Mouse (Mus musculus): Measurements from ENCODE around the gene Slc7a1. TPM values are rescaled to one million over a fixed set of nuclear protein-coding genes. Genes with fewer than 3 reads are reported as not detected.

The Slc7a1 gene
- polyA plus RNA-seq, 1 experiment from 2014 or later, result 30.0 TPM

DNA sequence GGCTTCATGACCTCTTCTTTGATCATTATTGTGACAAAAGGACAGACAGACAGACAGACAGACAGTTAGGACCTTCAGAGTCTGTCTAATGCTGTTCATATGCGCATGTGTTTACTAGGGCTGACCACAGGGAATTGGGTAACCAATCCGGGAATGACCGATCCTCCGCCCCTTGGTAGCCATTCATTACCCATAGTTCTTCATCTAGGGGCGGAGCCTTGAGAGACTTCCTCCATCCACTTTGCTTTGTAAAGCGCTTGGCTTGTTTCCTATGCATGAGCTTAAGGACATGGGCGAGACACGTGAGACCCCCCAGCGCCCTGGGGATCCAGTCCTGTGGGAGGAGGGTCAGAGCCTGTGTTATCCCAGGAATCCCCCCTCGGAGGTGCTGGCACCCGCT, 96.7 kb downstream of the Slc7a1 start:
- Histone ChIP-seq H3K4me3 (ENCODE audit: low read depth, low read length) (no peak overlapping the region), H3K36me3 (ENCODE audit: control insufficient read depth, insufficient read depth, low read length) (0 out of 2 replicates have a peak, but pooled peaks cover 2% of the 10 kb centered on the region), H3K4me2 (ENCODE audit: low read length) (no peak overlapping the region), H3K4me1 (ENCODE audit: control insufficient read depth, insufficient read depth, low read length) (no peaks in the 10 kb centered on the region), H3K9me3 (replicated peaks; ENCODE audit: control insufficient read depth, low read length) (no peaks in the 10 kb centered on the region), H3K27me3 (replicated peaks; ENCODE audit: control insufficient read depth, insufficient read depth, low read length) (no peaks in the 10 kb centered on the region), H3K27ac (ENCODE audit: low read depth, low read length) (no peak overlapping the region), H3K9ac (ENCODE audit: low read length) (no peak overlapping the region)
- WGBS, result 86% methylated on average over 11 of the region's 11 CpGs
- DNase-seq (ENCODE audit: low spot score), result no peak
- ATAC-seq, result no peak

- H3K4me1 ChIP-seq (ENCODE audit: control insufficient read depth, insufficient read depth, low read length), result 0 out of 2 replicates have a peak, but pooled peaks cover 3% of the 10 kb centered on the region
- no peaks in the 10 kb centered on the region for H3K9me3 ChIP-seq (replicated peaks; ENCODE audit: control insufficient read depth, low read length)
- WGBS, result 86% methylated on average over 7 of the region's 7 CpGs
- H3K36me3 ChIP-seq (ENCODE audit: control insufficient read depth, insufficient read depth, low read length), result no peaks in the 10 kb centered on the region
- ATAC-seq (no peak), DNase-seq (ENCODE audit: low spot score) (peak; percentile 9)
- H3K27me3 ChIP-seq (replicated peaks; ENCODE audit: control insufficient read depth, insufficient read depth, low read length), result no peaks in the 10 kb centered on the region
- H3K9ac ChIP-seq (ENCODE audit: low read length), result no peak overlapping the region
- no peak overlapping the region for H3K4me2 ChIP-seq (ENCODE audit: low read length)
- no peak overlapping the region for H3K27ac ChIP-seq (ENCODE audit: low read depth, low read length)
- no peak overlapping the region for H3K4me3 ChIP-seq (ENCODE audit: low read depth, low read length)
Measured at GRCm38 (mm10) chr5:148293346-148293745, 106.4 kb downstream of the Slc7a1 start.

DNA sequence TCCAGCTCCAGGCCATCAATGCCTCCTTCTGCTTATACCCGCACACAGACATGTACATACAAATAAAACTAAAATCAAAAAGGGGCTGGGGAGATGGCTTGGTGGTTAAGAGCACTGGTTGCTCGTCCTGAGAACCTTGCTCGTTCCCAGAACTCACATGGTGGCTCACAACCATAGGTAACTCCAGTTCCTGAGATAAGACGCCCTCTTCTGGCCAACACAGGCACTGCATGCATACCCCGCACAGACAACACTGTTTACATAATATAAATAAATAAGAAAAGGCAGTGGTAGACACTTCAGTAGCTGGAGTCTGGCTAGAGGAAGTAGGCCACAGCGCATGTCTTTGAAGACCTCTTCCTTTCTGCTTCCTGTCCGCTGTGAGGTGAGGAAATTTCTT, 106.8 kb downstream of the Slc7a1 start:
- H3K36me3 ChIP-seq (ENCODE audit: control insufficient read depth, insufficient read depth, low read length), result no peaks in the 10 kb centered on the region
- H3K27me3 ChIP-seq (replicated peaks; ENCODE audit: control insufficient read depth, insufficient read depth, low read length), result no peaks in the 10 kb centered on the region
- DNase-seq (ENCODE audit: low spot score), result no peak
- 82% methylated on average over 7 of the region's 7 CpGs for WGBS
- no peak overlapping the region for H3K4me3 ChIP-seq (ENCODE audit: low read depth, low read length)
- no peak overlapping the region for H3K9ac ChIP-seq (ENCODE audit: low read length)
- H3K4me1 ChIP-seq (ENCODE audit: control insufficient read depth, insufficient read depth, low read length), result 0 out of 2 replicates have a peak, but pooled peaks cover 3% of the 10 kb centered on the region
- H3K4me2 ChIP-seq (ENCODE audit: low read length), result no peak overlapping the region
- no peak for ATAC-seq
- H3K9me3 ChIP-seq (replicated peaks; ENCODE audit: control insufficient read depth, low read length), result no peaks in the 10 kb centered on the region
- no peak overlapping the region for H3K27ac ChIP-seq (ENCODE audit: low read depth, low read length)

GRCm38 (mm10) chr5:148289951-148290350, 109.8 kb downstream of the Slc7a1 start:
- H3K27ac ChIP-seq (ENCODE audit: low read depth, low read length), result peak overlapping the region; percentile 44; the same call in 1 of the 2 replicates
- H3K9ac ChIP-seq (ENCODE audit: low read length), result no peak overlapping the region
- H3K9me3 ChIP-seq (replicated peaks; ENCODE audit: control insufficient read depth, low read length), result no peaks in the 10 kb centered on the region
- peak; percentile 62 for DNase-seq (ENCODE audit: low spot score)
- no peak overlapping the region for H3K4me3 ChIP-seq (ENCODE audit: low read depth, low read length)
- H3K4me2 ChIP-seq (ENCODE audit: low read length), result no peak overlapping the region
- ATAC-seq, result peak; percentile 81
- WGBS, result 16% methylated on average over 7 of the region's 7 CpGs
- 0 out of 2 replicates have a peak, but pooled peaks cover 3% of the 10 kb centered on the region for H3K4me1 ChIP-seq (ENCODE audit: control insufficient read depth, insufficient read depth, low read length)
- H3K27me3 ChIP-seq (replicated peaks; ENCODE audit: control insufficient read depth, insufficient read depth, low read length), result no peaks in the 10 kb centered on the region
- H3K36me3 ChIP-seq (ENCODE audit: control insufficient read depth, insufficient read depth, low read length), result no peaks in the 10 kb centered on the region

GRCm38 (mm10) chr5:148288804-148289203, 110.9 kb downstream of the Slc7a1 start:
- Histone ChIP-seq H3K36me3 (ENCODE audit: control insufficient read depth, insufficient read depth, low read length) (no peaks in the 10 kb centered on the region), H3K4me1 (ENCODE audit: control insufficient read depth, insufficient read depth, low read length) (0 out of 2 replicates have a peak, but pooled peaks cover 3% of the 10 kb centered on the region), H3K4me2 (ENCODE audit: low read length) (no peak overlapping the region), H3K27ac (ENCODE audit: low read depth, low read length) (no peak overlapping the region), H3K9me3 (replicated peaks; ENCODE audit: control insufficient read depth, low read length) (no peaks in the 10 kb centered on the region), H3K9ac (ENCODE audit: low read length) (no peak overlapping the region), H3K27me3 (replicated peaks; ENCODE audit: control insufficient read depth, insufficient read depth, low read length) (no peaks in the 10 kb centered on the region), H3K4me3 (ENCODE audit: low read depth, low read length) (no peak overlapping the region)
- 86% methylated on average over 18 of the region's 18 CpGs for WGBS
- DNase-seq (ENCODE audit: low spot score) (no peak), ATAC-seq (no peak)

GRCm38 (mm10) chr5:148287529-148287928, 112.2 kb downstream of the Slc7a1 start:
- Histone ChIP-seq H3K9me3 (replicated peaks; ENCODE audit: control insufficient read depth, low read length) (no peaks in the 10 kb centered on the region), H3K36me3 (ENCODE audit: control insufficient read depth, insufficient read depth, low read length) (no peaks in the 10 kb centered on the region), H3K4me3 (ENCODE audit: low read depth, low read length) (no peak overlapping the region), H3K9ac (ENCODE audit: low read length) (no peak overlapping the region), H3K27me3 (replicated peaks; ENCODE audit: control insufficient read depth, insufficient read depth, low read length) (no peaks in the 10 kb centered on the region), H3K4me1 (ENCODE audit: control insufficient read depth, insufficient read depth, low read length) (0 out of 2 replicates have a peak, but pooled peaks cover 3% of the 10 kb centered on the region), H3K4me2 (ENCODE audit: low read length) (no peak overlapping the region), H3K27ac (ENCODE audit: low read depth, low read length) (no peak overlapping the region)
- 95% methylated on average over 5 of the region's 5 CpGs for WGBS
- no peak for DNase-seq (ENCODE audit: low spot score)
- ATAC-seq, result no peak

DNA sequence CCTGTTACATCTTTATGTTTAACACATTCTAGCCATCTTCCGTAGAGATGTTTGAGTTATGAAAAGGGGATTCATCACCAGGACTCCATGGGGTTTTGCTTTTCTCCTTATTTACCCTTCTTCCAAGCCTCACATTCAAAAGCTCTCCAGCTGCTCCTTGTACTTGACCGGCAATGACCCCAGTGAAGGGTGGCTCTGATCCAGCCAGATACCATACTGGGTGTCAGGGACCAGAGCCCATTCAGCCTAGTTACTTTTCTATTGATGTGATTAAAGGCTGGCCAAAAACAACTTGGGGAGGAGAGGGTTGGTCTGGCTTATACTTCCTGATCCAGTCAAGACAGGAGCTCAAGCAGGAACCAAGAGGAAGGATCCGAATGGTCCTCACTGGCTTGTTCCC, 116.1 kb downstream of the Slc7a1 start:
- no peak overlapping the region for H3K9ac ChIP-seq (ENCODE audit: low read length)
- H3K9me3 ChIP-seq (replicated peaks; ENCODE audit: control insufficient read depth, low read length), result no peaks in the 10 kb centered on the region
- WGBS, result 84% methylated on average over 3 of the region's 3 CpGs
- H3K4me2 ChIP-seq (ENCODE audit: low read length), result no peak overlapping the region
- H3K27ac ChIP-seq (ENCODE audit: low read depth, low read length), result no peak overlapping the region
- ATAC-seq, result no peak
- H3K27me3 ChIP-seq (replicated peaks; ENCODE audit: control insufficient read depth, insufficient read depth, low read length), result no peaks in the 10 kb centered on the region
- H3K36me3 ChIP-seq (ENCODE audit: control insufficient read depth, insufficient read depth, low read length), result no peaks in the 10 kb centered on the region
- no peak for DNase-seq (ENCODE audit: low spot score)
- no peaks in the 10 kb centered on the region for H3K4me1 ChIP-seq (ENCODE audit: control insufficient read depth, insufficient read depth, low read length)
- no peak overlapping the region for H3K4me3 ChIP-seq (ENCODE audit: low read depth, low read length)

DNA sequence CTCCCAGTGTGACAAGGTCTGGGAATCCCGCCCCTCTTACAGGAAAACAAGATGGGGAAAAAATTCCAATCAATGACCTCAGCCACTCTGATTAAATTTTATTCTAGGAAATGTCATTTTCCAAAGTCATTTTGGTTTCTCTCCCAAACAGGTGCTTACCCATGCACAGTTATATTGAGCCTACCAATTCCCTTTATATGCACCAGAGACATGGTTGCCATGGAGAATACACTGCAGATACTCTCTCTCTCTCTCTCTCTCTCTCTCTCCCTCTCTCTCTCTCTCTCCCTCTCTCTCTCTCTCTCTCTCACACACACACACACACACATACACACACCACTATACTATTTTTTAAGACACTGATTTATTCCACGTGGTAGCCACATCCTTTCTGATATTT, 116.5 kb downstream of the Slc7a1 start:
- Histone ChIP-seq H3K36me3 (ENCODE audit: control insufficient read depth, insufficient read depth, low read length) (no peaks in the 10 kb centered on the region), H3K27ac (ENCODE audit: low read depth, low read length) (no peak overlapping the region), H3K9me3 (replicated peaks; ENCODE audit: control insufficient read depth, low read length) (no peaks in the 10 kb centered on the region), H3K9ac (ENCODE audit: low read length) (no peak overlapping the region), H3K4me3 (ENCODE audit: low read depth, low read length) (no peak overlapping the region), H3K4me1 (ENCODE audit: control insufficient read depth, insufficient read depth, low read length) (no peaks in the 10 kb centered on the region), H3K4me2 (ENCODE audit: low read length) (no peak overlapping the region), H3K27me3 (replicated peaks; ENCODE audit: control insufficient read depth, insufficient read depth, low read length) (no peaks in the 10 kb centered on the region)
- DNase-seq (ENCODE audit: low spot score) (no peak), ATAC-seq (no peak)
- whole genome bisulfite sequencing, result 87% methylated on average over 2 of the region's 2 CpGs

DNA sequence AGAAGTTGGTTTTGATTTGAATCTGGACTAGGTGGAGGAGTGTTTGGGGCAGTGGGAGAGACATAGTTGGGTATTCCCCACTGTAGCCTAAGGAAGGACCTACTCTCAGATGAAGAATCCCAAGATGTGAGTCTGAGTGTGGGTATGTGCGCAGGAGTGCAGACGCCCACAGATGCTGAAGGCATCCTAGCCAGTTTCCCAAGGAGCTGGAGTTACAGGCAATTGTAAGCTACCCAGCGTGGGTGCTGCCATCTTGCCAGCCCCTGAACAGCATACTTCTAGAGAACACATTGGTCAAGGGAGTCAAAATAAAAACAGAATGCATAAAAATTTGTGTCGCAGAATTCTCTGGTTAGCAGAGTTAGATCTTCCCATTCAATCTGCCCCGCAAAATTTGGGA, 117.1 kb downstream of the Slc7a1 start:
- ATAC-seq (no peak), DNase-seq (ENCODE audit: low spot score) (no peak)
- no peak overlapping the region for H3K27ac ChIP-seq (ENCODE audit: low read depth, low read length)
- no peaks in the 10 kb centered on the region for H3K27me3 ChIP-seq (replicated peaks; ENCODE audit: control insufficient read depth, insufficient read depth, low read length)
- no peaks in the 10 kb centered on the region for H3K9me3 ChIP-seq (replicated peaks; ENCODE audit: control insufficient read depth, low read length)
- H3K36me3 ChIP-seq (ENCODE audit: control insufficient read depth, insufficient read depth, low read length), result no peaks in the 10 kb centered on the region
- no peaks in the 10 kb centered on the region for H3K4me1 ChIP-seq (ENCODE audit: control insufficient read depth, insufficient read depth, low read length)
- 96% methylated on average over 5 of the region's 5 CpGs for WGBS
- no peak overlapping the region for H3K4me3 ChIP-seq (ENCODE audit: low read depth, low read length)
- no peak overlapping the region for H3K4me2 ChIP-seq (ENCODE audit: low read length)
- H3K9ac ChIP-seq (ENCODE audit: low read length), result no peak overlapping the region
